ENCODE assay signal across 20 mouse cellular contexts in the genomic region with DNA sequence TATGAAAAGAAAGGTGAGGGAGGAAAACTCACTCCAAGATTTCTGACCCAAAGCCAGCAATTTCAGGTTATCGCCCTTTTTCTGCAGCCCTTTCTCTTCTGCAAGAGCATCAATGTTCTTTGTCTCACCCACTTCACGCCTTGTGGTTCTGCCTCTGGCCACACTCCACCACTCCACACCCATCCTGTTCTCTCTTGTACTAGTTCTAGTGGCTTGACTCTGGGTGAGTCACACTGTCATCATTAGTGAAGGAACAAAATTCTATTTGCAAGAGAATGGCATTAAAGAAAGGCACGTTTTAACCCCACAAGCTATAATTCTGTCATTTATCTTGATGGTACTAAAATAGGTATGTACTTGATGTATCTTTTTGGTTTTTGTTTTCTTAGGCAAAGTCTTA. TPM values are rescaled to one million over a fixed set of nuclear protein-coding genes. Genes with fewer than 3 reads are reported as not detected.
DNase-seq lines count a peak whose midpoint lies in the region; ATAC-seq lines count a peak whose summit lies in the region.
"Had no signal": no experiment of that assay in that cellular context is flagged by ENCODE, and none has a peak within 500 bp of the region (broad histone marks: within the 10 kb centered on the region; RNA-seq: fewer than 3 reads in every experiment).

No protein-coding gene starts in this region.

- H3K27me3 ChIP-seq in hindbrain, embryonic 11.5 days (ENCODE audit: control insufficient read depth, insufficient read depth, low read length), result no peaks in the 10 kb centered on the region
- H3K27me3 ChIP-seq: forebrain, embryonic 13.5 days; heart, embryonic 13.5 days; hindbrain, embryonic 12.5 days had no signal

- H3K9ac ChIP-seq in hindbrain, embryonic 11.5 days (ENCODE audit: low read depth, low read length), result no peak overlapping the region
- H3K9ac ChIP-seq: forebrain, embryonic 13.5 days; heart, embryonic 13.5 days; hindbrain, embryonic 12.5 days had no signal

- no peaks in the 10 kb centered on the region for H3K9me3 ChIP-seq in hindbrain, embryonic 11.5 days (ENCODE audit: control insufficient read depth, low read length)
- H3K9me3 ChIP-seq: embryonic facial prominence, embryonic 10.5 days; forebrain, embryonic 13.5 days; heart, embryonic 13.5 days; hindbrain, embryonic 12.5 days had no signal

- no peaks in the 10 kb centered on the region for H3K4me1 ChIP-seq in hindbrain, embryonic 11.5 days (replicated peaks; ENCODE audit: control insufficient read depth, insufficient read depth, low read length)
- H3K4me1 ChIP-seq: embryonic facial prominence, embryonic 10.5 days; forebrain, embryonic 13.5 days; heart, embryonic 13.5 days; hindbrain, embryonic 12.5 days had no signal

- no peak for ATAC-seq in hindbrain, embryonic 11.5 days (ENCODE audit: low FRiP score)
- ATAC-seq: forebrain, embryonic 13.5 days; hindbrain, embryonic 16.5 days had no signal

- 86% methylated on average over 3 of the region's 3 CpGs for WGBS in hindbrain, embryonic 11.5 days

- H3K36me3 ChIP-seq in hindbrain, embryonic 11.5 days (ENCODE audit: control insufficient read depth, insufficient read depth, low read length), result no peaks in the 10 kb centered on the region
- H3K36me3 ChIP-seq: embryonic facial prominence, embryonic 10.5 days; heart, embryonic 13.5 days; hindbrain, embryonic 12.5 days had no signal

- no peak overlapping the region for H3K27ac ChIP-seq in hindbrain, embryonic 11.5 days (ENCODE audit: low read depth, low read length)
- H3K27ac ChIP-seq: embryonic facial prominence, embryonic 10.5 days; forebrain, embryonic 13.5 days; gastrocnemius, adult 2 months; heart, embryonic 13.5 days; hindbrain, embryonic 12.5 days had no signal

- peak; percentile 15 to 21 for DNase-seq in lung, adult 18-20 months
- no peak for DNase-seq in lung, postnatal 4 days
- peak; percentile 40 for DNase-seq in urinary bladder, postnatal 14 days (ENCODE audit: low spot score)
- DNase-seq in urinary bladder, postnatal 25 days (ENCODE audit: low spot score), result no peak
- peak; percentile 4 for DNase-seq in brain, adult 2 months (ENCODE audit: low read depth, low spot score)
- no peak for DNase-seq in ovary, postnatal 14 days (ENCODE audit: low spot score)
- DNase-seq in B cell, adult 2 months, result no peak
- DNase-seq in hindbrain, embryonic 11.5 days (ENCODE audit: low spot score), result no peak
- DNase-seq: adrenal gland, adult 2 months; adrenal gland, postnatal 25 days; cerebellum, adult 2 months; cerebellum, postnatal 10 days; gastrocnemius, adult 2 months; gastrocnemius, postnatal 25 days; heart, postnatal 36 days had no signal

- H3K4me2 ChIP-seq in hindbrain, embryonic 11.5 days (replicated peaks; ENCODE audit: low read depth, low read length), result no peak overlapping the region
- H3K4me2 ChIP-seq: forebrain, embryonic 13.5 days; heart, embryonic 13.5 days; hindbrain, embryonic 12.5 days had no signal

- H3K4me3 ChIP-seq in hindbrain, embryonic 11.5 days (ENCODE audit: low read depth, low read length), result no peak overlapping the region
- H3K4me3 ChIP-seq: embryonic facial prominence, embryonic 10.5 days; forebrain, embryonic 13.5 days; gastrocnemius, adult 2 months; heart, embryonic 13.5 days; hindbrain, embryonic 12.5 days had no signal

RNA-seq across cellular contexts. Expression of gene Far1, which starts 15.2 kb away (rescaled TPM):
- 89.3 and 90.3 TPM in 2 replicates for polyA plus RNA-seq in hindbrain, embryonic 11.5 days (2014; fragmentation: Nextera tagmentation; extraction: Ambion mirVana)

Comparison
In these comparisons a context has a peak if more than half of its experiments do, and no peak if none do; other contexts are left out.
1. DNase-seq: peak in lung, adult 18-20 months (2 of 2), urinary bladder, postnatal 14 days (single experiment) and brain, adult 2 months (single experiment); none in lung, postnatal 4 days (0 of 2), urinary bladder, postnatal 25 days (single experiment), ovary, postnatal 14 days (single experiment), B cell, adult 2 months (0 of 2) and hindbrain, embryonic 11.5 days (single experiment).